Mouse (Mus musculus) A20 (cell line): Measurements from ENCODE around the gene Tmem9.

Experiments
- DNase-seq: peaks from one replicate; pipeline ENCODE4 v3.0.0-alpha.2; 2011; ENCODE audit warnings: low read depth, low spot score

The Tmem9 gene

GRCm38 (mm10) chr1:136031697-136032096 is 23.7 kb downstream of the Tmem9 start:
- no peak for DNase-seq

- DNase-seq = no peak
These were observed 25.0 kb downstream of the Tmem9 start for GRCm38 (mm10) chr1:136032961-136033360.

GRCm38 (mm10) chr1:136038746-136039538 is 31.0 kb downstream of the Tmem9 start:
- no peak for DNase-seq

GRCm38 (mm10) chr1:136040452-136040851 is 32.5 kb downstream of the Tmem9 start:
- no peak for DNase-seq

- no peak for DNase-seq
These were observed 32.9 kb downstream of the Tmem9 start for GRCm38 (mm10) chr1:136040874-136041273.

GRCm38 (mm10) chr1:136045774-136046173 is 37.8 kb downstream of the Tmem9 start:
- DNase-seq = peak; percentile 60

GRCm38 (mm10) chr1:136047432-136047831 is 39.5 kb downstream of the Tmem9 start:
- DNase-seq = peak; percentile 44

GRCm38 (mm10) chr1:136047894-136048293 is 39.9 kb downstream of the Tmem9 start:
- no peak for DNase-seq

- no peak for DNase-seq
These were observed 42.5 kb downstream of the Tmem9 start, which contains the start of gene Ascl5 for GRCm38 (mm10) chr1:136050312-136051012. TSS of gene Ascl5 (plus strand) at chr1:136050804.

- DNase-seq = no peak
These were observed 43.0 kb downstream of the Tmem9 start for GRCm38 (mm10) chr1:136051013-136051315.

- peak; percentile 16 for DNase-seq
These were observed 43.5 kb downstream of the Tmem9 start for GRCm38 (mm10) chr1:136051465-136051864.

- DNase-seq = no peak
These were observed 44.6 kb downstream of the Tmem9 start, which contains the start of gene Cacna1s for GRCm38 (mm10) chr1:136052547-136052946. TSS of gene Cacna1s (plus strand) at chr1:136052750.

- no peak for DNase-seq
These were observed 47.8 kb downstream of the Tmem9 start for GRCm38 (mm10) chr1:136055771-136056170.

- no peak for DNase-seq
These were observed 50.6 kb downstream of the Tmem9 start for GRCm38 (mm10) chr1:136058594-136058993.

- DNase-seq = no peak
These were observed 53.3 kb downstream of the Tmem9 start for GRCm38 (mm10) chr1:136061041-136061789.

- DNase-seq = no peak
These were observed 53.8 kb downstream of the Tmem9 start for GRCm38 (mm10) chr1:136061790-136062141.

- DNase-seq = no peak
These were observed 56.0 kb downstream of the Tmem9 start for GRCm38 (mm10) chr1:136063991-136064390.

GRCm38 (mm10) chr1:136066621-136067020 is 58.7 kb downstream of the Tmem9 start:
- no peak for DNase-seq

GRCm38 (mm10) chr1:136067579-136067978 is 59.6 kb downstream of the Tmem9 start:
- no peak for DNase-seq

- peak; percentile 48 for DNase-seq
These were observed 68.1 kb downstream of the Tmem9 start for GRCm38 (mm10) chr1:136076086-136076485.

- DNase-seq = no peak
These were observed 69.7 kb downstream of the Tmem9 start for GRCm38 (mm10) chr1:136077656-136078055.

GRCm38 (mm10) chr1:136081161-136081560 is 73.2 kb downstream of the Tmem9 start:
- no peak for DNase-seq
